Mouse (Mus musculus) frontal cortex, postnatal 10 days (tissue): ENCODE measurements around the gene Inpp4b.
"Not testable (repeated sequence)": the region's sequence is repeated elsewhere in the genome, so short reads cannot be mapped to it uniquely, and the experiment has no call there.

Experiments
- DNase-seq, 2 experiments: peaks; one replicate each; pipeline ENCODE4 v3.0.0; 2022; ENCODE audit warnings: low spot score in 2 of 2, mixed read lengths in 1 of 2

The Inpp4b gene

DNA sequence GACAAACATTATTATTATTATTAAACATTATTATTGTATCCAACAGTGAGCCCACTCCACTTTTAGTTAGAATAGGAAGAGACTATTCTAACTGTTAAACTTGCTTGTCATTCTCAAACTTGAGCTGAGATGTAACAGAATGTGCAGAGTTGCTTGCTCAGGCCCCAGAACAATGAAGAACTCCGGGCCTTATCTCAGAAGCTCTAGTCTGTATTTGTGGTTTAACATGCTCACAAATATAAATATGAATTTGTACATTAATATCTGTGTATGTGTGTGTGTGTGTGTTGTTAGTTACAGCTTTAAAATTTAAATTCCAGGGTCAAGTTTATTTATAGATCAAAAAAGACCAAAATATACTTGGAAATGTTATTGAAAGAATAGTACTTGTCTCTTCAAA is 435.3 kb downstream of the Inpp4b start:
- DNase-seq: no peak

DNA sequence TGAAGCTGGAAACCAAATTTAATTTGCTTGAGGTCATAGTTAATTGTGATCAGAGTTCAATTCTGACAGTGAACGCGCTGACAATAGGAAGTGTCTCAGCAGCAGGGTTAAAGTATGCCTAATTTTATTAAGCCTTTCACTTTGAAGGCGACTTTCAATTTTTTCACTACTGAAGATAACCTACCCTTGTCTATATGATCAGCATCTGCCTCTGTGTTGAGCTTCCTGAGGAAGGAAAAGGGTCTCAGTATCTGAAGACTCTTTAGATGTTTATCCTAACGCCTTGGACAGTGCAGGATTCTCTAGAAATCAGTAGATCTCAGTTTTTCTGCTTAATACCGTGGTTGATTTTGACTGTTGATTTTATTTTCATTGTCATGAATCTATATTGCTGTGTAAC is 437.1 kb downstream of the Inpp4b start:
- no peak for DNase-seq

DNA sequence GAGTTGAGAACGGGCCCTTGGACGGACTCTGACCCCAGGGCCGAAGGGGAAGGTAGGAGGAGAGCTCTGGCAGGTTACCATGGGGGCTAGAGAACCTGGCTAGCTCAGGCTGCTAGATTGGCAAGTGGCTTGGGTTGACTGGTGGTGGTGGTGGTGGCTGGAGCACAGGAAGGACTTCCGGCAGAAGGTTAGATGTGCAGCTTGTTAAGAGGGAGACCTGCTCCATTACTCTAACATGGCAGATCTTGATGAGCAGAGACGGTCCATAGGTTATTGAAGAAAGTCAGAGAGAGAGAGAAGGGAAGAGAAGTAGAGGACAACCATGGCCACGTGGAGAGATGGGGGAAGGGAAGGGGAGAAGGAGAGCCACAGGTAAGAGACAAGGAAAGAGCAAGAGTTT is 437.8 kb downstream of the Inpp4b start:
- DNase-seq: no peak

DNA sequence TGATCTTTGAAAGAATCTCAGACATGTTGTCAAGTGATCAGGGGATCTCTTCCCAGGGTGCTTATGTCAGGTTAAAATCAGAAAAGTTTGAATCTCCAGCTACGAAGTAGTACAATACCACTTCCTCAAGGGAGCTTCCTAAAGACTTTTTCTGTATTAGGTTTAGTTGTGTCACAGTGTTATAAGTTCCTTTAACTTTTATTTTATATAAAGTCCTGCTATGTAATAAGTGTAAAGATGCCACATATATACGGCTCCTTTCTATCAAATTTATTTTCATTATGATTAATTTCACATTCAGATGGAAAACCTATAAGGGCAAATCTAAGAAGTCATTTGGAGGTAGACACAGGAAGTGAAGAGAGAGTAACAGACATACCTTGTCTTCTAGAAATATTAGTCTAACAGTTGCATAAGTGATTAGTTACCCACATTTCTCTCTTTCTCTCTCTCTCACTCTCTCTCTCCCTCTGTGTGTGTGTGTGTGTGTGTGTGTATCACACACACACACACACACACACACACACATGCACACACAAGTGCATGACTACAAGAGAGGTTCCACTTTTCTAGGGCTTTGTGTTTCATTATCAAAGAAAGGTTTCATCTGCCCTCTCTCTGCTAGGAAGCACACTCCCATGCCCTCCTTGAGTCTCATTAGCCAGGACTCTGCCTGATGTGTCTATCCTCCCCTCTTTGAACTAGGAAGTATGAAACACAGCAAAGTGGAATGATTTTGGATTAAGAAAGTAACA is 438.7 kb downstream of the Inpp4b start:
- no peak for DNase-seq

DNA sequence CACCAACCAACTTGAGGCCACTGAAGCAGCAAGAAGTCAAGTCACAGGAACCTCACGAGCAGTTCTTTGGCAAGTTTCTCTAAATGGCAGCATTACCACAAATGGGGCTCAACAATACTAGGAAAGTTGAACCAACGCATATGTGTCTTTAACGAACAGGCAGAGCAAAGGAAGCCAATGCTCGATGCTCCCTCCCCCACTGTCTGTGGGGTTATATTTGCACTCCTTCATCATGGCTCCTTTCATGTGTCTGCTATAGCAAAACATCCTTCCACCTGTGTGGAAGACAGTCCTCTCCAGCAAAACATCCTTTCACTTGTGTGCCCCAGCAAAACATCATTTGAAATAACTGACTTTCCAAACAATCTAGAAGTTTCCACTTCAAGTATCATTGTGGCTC is 440.4 kb downstream of the Inpp4b start:
- DNase-seq: no peak

DNA sequence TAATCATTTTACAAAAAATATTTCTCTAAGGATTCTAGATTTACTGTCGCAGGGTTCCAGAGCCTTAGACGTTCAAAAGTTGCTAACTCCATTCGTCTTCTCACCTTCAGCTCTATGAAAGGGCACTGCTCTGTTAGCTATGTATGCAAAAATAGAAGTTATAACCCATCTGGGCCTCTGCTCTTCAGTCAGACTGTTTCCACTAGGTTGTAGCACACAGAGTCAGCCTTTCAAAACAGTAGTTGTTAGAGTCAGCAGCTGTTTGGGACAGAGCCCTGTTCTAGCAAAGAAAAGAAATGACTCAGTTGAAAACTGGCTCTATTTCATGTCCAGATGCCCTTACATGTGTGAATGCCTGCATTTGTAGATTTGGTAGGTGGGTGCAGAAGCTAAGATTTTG is 442.4 kb downstream of the Inpp4b start:
- DNase-seq: no peak

DNA sequence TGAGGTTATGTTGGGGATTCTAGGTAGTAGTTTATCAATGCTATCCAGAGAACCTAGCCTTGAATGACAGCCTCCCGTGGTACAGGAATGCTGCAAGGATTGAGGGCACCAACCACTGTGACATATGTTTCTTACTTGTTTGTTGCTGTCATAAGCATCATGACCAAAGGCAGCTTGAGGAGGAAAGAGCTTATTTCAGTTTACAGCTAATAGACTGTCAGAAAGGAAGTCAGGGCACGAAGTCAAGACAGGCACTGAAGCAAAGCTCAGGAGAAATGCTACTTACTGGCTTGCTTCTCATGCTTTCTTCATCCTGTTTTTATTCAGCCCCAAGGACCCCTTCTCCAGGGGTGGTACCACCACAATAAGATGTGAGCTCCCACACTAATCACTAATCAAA is 446.1 kb downstream of the Inpp4b start:
- no peak for DNase-seq

DNA sequence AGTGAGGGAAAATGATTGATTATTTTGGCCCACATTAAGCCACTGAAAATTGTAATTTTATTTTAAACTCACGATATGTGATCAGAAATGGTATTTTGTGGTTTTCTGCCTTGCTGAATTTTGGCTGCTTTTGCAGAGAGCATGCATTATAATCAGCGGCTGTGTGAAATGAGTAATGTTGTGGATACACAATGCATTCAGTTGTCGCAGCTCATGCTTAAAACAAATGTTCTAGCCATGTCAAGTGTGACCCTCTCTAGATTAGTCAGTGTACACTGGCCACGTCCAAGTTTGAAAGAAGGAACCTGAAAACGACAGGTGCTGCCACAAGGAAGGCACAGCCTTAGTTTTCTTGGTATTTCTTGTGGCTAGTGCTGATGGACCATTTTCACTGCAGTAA is 450.3 kb downstream of the Inpp4b start:
- DNase-seq: no peak

DNA sequence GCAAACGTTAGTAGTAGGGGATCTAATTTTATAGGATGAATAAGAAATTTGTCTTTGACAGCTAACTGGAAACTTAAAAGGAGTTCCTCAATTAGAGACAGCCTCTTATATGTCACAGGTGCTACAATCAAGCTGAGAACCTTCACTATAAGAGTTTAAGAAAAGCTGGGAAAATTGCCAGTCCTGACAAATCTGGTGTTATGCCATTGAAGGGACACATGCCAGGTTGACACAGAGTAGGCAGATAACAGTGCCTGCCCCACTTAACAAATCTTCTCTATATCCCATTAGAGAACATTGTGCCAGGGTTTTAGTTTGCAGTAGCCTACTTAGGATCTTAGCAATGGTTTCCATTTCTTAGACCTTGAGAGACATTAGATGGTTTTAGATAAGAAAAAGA is 456.1 kb downstream of the Inpp4b start:
- no peak for DNase-seq

DNA sequence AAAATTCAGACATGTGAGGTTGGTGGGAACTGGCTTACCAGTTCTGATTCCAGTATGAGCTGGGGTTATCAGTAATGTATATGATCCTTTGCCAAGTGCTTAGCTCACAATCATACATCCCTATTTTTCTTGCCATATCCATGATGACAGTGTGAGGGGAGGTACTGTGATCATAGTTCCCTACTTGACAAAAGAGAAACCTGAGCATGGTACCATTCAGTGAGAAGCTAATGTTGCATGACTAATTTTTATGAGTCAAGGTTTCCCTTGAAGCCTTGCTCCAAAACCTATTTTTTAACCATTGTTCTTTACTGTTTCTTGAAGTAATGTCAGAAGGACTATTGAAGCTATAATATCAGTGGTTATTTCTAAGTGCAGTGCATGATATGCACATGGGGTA is 458.4 kb downstream of the Inpp4b start:
- DNase-seq: no peak

DNA sequence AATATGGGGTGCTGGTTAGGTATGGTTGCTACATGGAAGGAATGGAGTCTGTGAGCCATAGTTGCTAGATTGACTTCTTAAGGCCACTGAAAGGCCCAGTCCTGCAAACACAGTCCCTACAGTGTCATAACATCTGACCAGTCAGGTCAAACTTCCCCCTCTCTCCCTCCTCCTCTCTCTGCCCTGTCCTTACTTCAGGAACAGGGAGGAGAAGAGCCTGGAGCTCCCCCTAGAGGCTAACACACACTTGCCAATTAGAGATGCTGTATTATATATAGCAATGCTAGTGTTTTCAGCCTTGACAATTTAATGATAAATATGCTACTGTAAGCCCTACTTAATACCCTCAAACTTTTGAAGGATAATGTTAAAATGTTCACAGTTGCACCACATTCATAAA is 464.4 kb downstream of the Inpp4b start:
- peak; percentile 15 to 24 for DNase-seq

DNA sequence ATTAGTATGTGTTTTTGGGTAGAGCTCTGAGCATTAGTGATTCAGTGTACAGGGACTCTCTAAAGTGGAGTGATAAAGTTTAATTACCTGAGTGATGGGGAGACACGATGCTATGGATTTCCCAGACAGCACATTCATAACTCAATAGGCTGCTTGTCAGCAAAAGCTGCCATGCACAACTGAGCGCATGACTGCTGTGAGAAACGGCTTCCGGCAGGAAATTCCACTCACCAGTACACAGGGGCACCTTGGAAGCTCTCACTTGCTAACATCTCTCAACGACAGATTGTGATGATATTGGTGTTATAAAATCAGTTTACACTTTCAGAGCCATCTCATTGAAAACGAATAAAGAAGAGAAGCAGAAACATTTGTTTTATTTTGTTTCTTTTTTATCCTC is 465.2 kb downstream of the Inpp4b start:
- no peak for DNase-seq

DNA sequence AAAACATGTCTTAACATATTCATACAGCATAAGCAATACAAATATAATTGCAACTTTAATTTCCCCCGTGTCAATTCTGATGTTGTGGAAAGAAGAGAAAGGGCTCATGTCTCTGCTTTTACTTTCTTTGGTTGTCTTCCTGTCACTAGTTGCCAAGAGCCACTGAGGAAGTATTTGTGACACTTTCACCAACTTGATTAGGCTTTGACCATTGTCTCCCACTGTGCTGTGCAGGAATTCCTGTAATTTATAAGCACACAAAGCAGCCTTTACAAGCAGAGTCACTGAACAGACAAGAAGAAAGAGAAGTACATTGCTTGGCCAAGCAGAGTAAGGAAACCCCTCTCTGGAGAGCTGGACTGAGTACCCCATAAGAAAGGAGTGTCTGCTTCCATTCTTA is 466.1 kb downstream of the Inpp4b start:
- DNase-seq: no peak

DNA sequence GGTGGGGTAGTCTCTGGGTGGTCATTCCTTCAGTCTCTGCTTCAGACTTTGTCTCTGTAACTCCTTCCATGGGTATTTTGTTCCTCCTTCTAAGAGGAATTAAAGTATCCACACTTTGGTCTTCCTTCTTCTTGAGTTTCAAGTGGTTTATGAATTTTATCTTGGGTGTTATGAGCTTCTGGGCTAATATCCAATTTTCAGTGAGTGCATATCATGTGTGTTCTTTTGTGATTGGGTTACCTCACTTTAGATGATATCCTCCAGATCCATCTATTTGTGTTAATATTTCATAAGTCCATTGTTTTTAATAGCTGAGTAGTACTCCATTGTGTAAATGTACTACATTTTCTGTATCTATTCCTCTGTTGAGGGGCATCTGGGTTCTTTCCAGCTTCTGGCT is 467.1 kb downstream of the Inpp4b start:
- not testable (repeated sequence) for DNase-seq

DNA sequence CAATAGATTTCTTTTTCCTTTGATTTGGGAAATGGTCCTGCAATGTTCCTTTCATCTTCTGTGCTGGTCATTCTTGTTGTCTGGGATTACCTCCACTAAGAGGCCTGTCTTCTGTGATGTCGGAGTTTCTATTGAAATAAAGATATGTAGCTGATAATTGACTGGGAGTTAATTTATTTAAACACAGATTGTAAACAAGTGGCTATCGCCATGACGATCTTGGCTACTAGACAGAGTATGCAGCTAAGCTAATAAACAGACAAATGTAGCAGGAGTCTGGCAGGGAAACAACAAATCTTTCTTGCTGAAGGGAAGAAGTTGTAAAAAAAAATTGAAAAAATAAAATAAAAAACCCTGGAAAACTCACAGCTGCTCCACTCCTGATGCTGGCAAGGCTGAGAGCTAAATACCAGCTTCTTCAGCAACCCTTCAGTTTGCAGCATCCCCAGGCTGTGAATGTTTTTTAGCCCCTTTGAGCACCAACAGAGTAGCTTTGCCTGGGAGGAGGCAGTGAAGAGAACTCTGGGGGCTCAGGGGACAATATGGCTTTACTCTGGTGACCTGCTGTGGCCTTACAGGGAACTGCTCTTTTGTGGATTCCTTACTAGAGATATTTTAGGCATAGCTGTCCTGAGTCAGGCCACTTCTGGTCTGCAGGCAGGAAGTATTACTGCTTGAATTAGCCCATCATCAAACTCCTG is 469.8 kb downstream of the Inpp4b start:
- DNase-seq: peak in 1 of 2 experiments; percentile 9

DNA sequence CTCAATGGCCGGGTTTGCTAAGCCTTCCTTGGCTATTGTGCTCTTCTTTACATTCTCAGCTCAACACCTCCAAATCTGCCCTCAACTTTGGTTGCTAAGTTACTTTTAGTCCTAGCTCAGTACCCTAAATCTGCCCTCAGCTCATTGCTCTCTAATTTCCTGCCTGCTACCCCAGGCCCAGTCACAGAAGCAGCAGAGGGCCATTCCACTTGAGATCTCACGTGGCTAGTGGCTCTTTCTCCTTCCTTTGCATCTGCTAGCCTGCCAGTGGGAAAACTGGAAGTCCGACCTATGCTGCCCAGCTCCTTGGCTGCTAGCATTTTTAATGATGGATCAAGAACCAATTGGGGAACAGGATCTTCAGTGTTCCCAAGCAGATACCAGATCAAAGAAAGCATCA is 472.4 kb downstream of the Inpp4b start:
- DNase-seq: no peak

DNA sequence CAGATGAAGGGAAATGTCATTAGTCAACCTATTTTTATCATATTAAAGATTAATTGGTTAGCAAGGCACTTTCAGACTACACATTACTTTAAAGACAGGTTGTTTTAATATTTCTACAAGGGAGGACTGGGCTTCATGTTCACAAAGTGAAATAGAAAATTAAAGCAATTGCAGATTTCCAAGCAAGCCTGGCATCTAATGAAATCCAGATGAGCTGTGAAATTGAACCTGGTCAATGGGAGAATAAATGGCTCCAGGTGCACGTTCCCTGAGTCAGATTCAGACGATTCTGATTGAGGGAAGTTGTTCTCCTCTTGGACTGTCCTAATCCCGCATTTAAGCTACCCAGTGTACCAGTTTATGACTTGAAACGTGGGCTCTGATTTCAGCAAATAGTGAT is 473.2 kb downstream of the Inpp4b start:
- no peak for DNase-seq

DNA sequence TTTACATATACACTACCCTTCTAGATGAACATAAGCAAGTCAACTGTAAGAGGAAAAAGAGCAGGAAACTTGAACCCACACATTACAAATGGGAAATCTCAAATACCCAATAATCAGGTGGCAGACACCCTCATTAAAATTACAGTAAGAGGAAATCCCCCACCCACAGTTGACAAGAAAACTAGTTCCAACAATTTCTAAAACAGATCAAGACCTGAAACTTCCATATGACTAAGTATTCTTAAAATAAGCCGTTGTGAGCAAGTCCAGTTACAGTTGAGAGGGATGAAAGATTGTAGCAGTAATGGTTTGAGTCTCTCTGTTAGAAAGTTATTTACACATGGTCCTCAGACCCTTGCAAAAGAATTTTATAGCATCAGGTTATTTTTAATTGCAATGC is 480.8 kb downstream of the Inpp4b start:
- DNase-seq: no peak

DNA sequence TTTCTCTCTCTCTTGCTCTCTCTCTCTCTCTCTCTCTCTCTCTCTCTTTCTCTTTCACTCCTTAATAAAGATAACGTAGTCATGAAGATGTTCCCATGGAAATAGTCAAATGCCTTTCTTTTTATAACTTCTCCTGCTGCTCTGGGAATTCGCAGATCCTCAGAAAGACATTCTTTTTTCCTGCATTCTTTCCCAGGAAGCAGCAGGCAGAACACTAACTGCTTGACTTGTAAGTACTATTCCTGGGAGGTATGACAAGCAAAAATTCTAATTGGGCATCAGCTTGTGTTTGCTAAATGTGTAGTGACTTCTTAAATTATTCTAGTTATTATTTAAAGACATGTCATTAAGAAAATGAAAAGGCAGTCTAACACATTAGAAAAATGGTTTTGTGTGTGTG is 482.6 kb downstream of the Inpp4b start:
- DNase-seq: no peak

DNA sequence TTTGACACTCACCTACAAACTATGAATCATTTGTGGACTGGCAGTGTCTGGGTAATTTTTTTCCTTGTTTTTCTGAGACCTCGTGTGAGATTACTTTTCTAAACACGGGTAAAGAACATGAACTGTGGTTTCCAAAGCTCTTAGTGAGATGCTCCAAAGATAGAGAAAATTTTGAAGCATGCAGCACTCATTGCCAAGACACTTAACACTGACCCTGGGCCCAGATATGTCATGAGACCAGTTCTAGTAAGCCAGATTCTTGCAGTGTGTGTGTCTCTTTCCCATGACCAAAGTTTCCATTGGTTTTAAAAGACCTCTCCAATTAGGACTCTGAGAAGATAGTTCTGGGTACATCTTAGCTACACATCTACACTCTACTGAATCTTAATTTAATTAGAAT is 484.1 kb downstream of the Inpp4b start:
- no peak for DNase-seq

DNA sequence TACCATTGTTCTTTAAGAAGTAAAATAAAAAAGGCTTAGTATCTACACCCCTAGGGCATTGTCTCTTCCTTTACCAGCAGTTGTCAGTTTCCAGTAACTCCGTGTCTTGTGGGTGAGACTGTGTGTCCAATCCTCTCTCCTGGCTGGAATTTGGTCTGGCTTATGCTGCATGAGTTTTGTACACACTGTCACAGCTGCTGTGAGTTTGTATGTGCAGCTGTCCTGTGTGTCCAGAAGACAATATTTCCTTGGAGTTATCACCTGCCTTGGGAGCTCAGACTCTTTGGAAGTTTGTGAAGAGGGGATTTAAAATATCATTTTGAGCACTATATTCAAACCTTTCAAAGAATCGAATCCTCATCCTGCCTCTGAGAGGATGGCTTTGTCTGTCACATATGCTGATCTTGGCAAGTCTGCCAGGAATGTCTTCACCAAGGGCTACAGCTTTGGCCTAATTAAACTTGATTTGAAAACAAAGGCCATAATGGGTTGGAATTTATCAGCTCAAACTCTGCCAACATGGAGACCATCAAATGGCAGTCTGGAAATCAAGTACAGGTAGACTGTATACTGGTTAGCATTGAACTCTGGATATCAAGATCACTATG is 485.1 kb downstream of the Inpp4b start:
- DNase-seq: no peak

DNA sequence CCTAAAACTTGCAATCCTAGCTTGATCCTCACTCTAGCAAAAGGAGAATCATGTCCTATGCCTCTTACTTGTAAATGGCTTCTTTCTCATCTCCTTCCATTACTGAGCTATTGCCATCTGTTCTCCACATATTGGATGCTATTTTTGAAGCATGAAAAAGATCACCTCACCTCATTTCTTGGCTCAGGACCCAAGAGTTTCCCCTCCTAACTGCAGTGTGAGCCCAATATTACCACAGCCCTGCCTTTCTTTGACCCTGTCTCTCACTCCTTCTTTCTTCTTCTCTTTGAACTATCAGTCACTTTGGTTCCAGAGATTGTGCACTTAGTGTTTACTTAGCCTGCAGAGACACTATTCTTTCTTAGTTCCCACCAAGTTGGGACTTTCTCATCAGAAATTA is 489.1 kb downstream of the Inpp4b start:
- no peak for DNase-seq

DNA sequence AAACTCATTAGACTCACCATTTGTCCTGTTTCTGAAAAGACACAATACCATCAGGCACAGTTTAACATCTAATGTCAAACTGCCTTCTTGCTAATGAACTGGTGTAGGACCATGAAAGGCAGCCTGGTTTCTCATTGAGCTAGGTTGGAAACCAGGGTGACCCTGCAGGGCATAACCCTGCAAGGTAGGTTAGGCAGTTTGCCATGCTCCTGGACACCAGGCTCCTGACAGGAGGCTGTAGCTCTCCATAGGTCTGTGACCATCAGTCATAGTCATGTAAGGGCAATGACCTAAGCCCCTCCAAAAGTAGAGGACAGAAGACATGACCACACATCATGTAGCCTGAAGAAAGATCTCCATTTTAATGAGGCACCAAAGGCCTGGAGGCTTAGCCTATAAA is 491.5 kb downstream of the Inpp4b start:
- no peak for DNase-seq
